Mouse (Mus musculus): ENCODE results near the gene Asb17.
"Not testable (repeated sequence)": the region's sequence is repeated elsewhere in the genome, so short reads cannot be mapped to it uniquely, and the experiment has no call there.

Asb17 gene

GRCm38 (mm10) chr3:153844030-153844429 is at the start of gene Asb17:
Gene Asb17, plus strand, starts transcription at chr3:153844209.
- DNase-seq (ENCODE audit: low spot score): no peak

- DNase-seq (ENCODE audit: low spot score): no peak
Measured at GRCm38 (mm10) chr3:153797574-153797973, 46.4 kb upstream of the Asb17 start.

GRCm38 (mm10) chr3:153799603-153800002 is 44.4 kb upstream of the Asb17 start:
- no peak for DNase-seq (ENCODE audit: low spot score)

GRCm38 (mm10) chr3:153800690-153801089 is 43.3 kb upstream of the Asb17 start:
- no peak for DNase-seq (ENCODE audit: low spot score)

- no peak for DNase-seq (ENCODE audit: low spot score)
Measured at GRCm38 (mm10) chr3:153801541-153801940, 42.5 kb upstream of the Asb17 start.

GRCm38 (mm10) chr3:153802640-153803039 is 41.4 kb upstream of the Asb17 start:
- DNase-seq (ENCODE audit: low spot score): no peak

- no peak for DNase-seq (ENCODE audit: low spot score)
Measured at GRCm38 (mm10) chr3:153804032-153804431, 40.0 kb upstream of the Asb17 start.

GRCm38 (mm10) chr3:153806077-153806772 is 37.8 kb upstream of the Asb17 start:
- DNase-seq (ENCODE audit: low spot score): peak; percentile 98

- no peak for DNase-seq (ENCODE audit: low spot score)
Measured at GRCm38 (mm10) chr3:153806773-153807443, 37.1 kb upstream of the Asb17 start.

GRCm38 (mm10) chr3:153807444-153808149 is 36.4 kb upstream of the Asb17 start:
- no peak for DNase-seq (ENCODE audit: low spot score)

GRCm38 (mm10) chr3:153808406-153808805 is 35.6 kb upstream of the Asb17 start:
- peak; percentile 50 for DNase-seq (ENCODE audit: low spot score)

- no peak for DNase-seq (ENCODE audit: low spot score)
Measured at GRCm38 (mm10) chr3:153814026-153814425, 30.0 kb upstream of the Asb17 start.

- no peak for DNase-seq (ENCODE audit: low spot score)
Measured at GRCm38 (mm10) chr3:153817376-153817890, 26.6 kb upstream of the Asb17 start.

- DNase-seq (ENCODE audit: low spot score): no peak
Measured at GRCm38 (mm10) chr3:153818723-153819122, 25.3 kb upstream of the Asb17 start.

- DNase-seq (ENCODE audit: low spot score): peak; percentile 25
Measured at GRCm38 (mm10) chr3:153819438-153819837, 24.6 kb upstream of the Asb17 start.

GRCm38 (mm10) chr3:153823671-153824515 is 20.1 kb upstream of the Asb17 start:
- DNase-seq (ENCODE audit: low spot score): no peak

GRCm38 (mm10) chr3:153825197-153825596 is 18.8 kb upstream of the Asb17 start:
- DNase-seq (ENCODE audit: low spot score): no peak

GRCm38 (mm10) chr3:153826616-153827015 is 17.4 kb upstream of the Asb17 start:
- DNase-seq (ENCODE audit: low spot score): peak; percentile 49

GRCm38 (mm10) chr3:153829788-153830187 is 14.2 kb upstream of the Asb17 start:
- not testable (repeated sequence) for DNase-seq (ENCODE audit: low spot score)

GRCm38 (mm10) chr3:153831014-153831872 is 12.8 kb upstream of the Asb17 start:
- DNase-seq (ENCODE audit: low spot score): peak; percentile 52

All from embryo, embryonic 10 days (tissue).